Mouse (Mus musculus) testis, adult 10 weeks (tissue): ENCODE data around the gene Kncn. TPM values are rescaled to one million over a fixed set of nuclear protein-coding genes. Genes with fewer than 3 reads are reported as not detected.

Source experiments
- polyA plus RNA-seq: library from polyadenylated mRNA; stranded (reverse); fragments of 350-450 nt; fragmentation: Illumina TruSeq; extraction: RNeasy Lipid Tissue Mini Kit (QIAGEN cat#74804); gene quantifications from one replicate; pipeline ENCODE4 v1.2.3, GENCODE M21; 2014; ENCODE audit warnings: low read depth, low replicate concordance

The Kncn gene
- polyA plus RNA-seq = 0.29 TPM

GRCm38 (mm10) chr4:115884022-115884421 lies at the start of gene Kncn:
Gene Kncn, plus strand, starts transcription at chr4:115884400.

GRCm38 (mm10) chr4:115838696-115839641 lies 45.2 kb upstream of the Kncn start, which contains the start of gene Mknk1:
Gene Mknk1, plus strand, starts transcription at chr4:115839198.

DNA sequence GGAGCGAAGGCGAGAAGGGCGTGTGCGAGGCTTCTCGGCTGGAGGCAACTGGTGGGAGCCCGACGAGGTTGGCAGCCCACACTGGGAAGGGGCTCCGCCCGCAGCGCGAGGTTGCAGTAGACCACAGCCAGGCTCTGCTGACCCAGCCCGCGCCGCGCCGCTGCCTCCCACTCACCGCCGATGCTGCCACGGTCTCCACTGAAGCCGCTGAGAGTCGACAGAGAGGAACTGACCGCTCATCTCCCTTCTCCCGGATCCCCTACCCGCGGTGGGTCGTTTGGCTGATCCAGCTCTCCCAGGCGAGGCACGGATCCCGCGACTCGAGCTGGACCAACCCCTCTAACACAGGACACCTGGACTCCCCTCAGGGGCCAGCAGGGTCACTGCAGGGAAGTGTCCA lies 6.4 kb downstream of the Kncn start, which contains the start of gene 6430628N08Rik:
TSS of gene 6430628N08Rik (plus strand) at position 113 of the 400 bp plus-strand sequence.

Other genes starting within 250 kb of the Kncn start
- gene Cyp4b1, start 236.7 kb upstream of the Kncn start, polyA plus RNA-seq = not detected
- gene Efcab14, start 146.7 kb upstream of the Kncn start, polyA plus RNA-seq = 53.7 TPM
- 48.8 TPM for gene Tex38, start 103.4 kb upstream of the Kncn start, polyA plus RNA-seq
- gene Atpaf1, start 99.6 kb upstream of the Kncn start, polyA plus RNA-seq = 52.3 TPM
- 8.1 TPM for gene Mob3c, start 56.3 kb upstream of the Kncn start, polyA plus RNA-seq
- gene Mknk1, start 45.2 kb upstream of the Kncn start, polyA plus RNA-seq = 10.2 TPM
- gene 6430628N08Rik, start 6.3 kb downstream of the Kncn start, polyA plus RNA-seq = not detected
- 0.17 TPM for gene Dmbx1, start 55.5 kb downstream of the Kncn start, polyA plus RNA-seq
- gene Faah, start 133.5 kb downstream of the Kncn start, polyA plus RNA-seq = 4.7 TPM
- gene Nsun4, start 169.5 kb downstream of the Kncn start, polyA plus RNA-seq = 173 TPM
- gene Uqcrh, start 190.7 kb downstream of the Kncn start, polyA plus RNA-seq = 160 TPM
- gene Lrrc41, start 190.9 kb downstream of the Kncn start, polyA plus RNA-seq = 27.5 TPM
- gene Rad54l, start 239.3 kb downstream of the Kncn start, polyA plus RNA-seq = 5.7 TPM
- 23.1 TPM for gene Pomgnt1, start 239.4 kb downstream of the Kncn start, polyA plus RNA-seq